Mouse (Mus musculus): ENCODE results near the gene Trub1. TPM values are rescaled to one million over a fixed set of nuclear protein-coding genes. Genes with fewer than 3 reads are reported as not detected.

The Trub1 gene
- polyA plus RNA-seq, 1 experiment from 2014 or later, result 8.0 TPM

GRCm38 (mm10) chr19:57498110-57498743 lies 45.5 kb downstream of the Trub1 start:
- Histone ChIP-seq H3K27ac (replicated peaks) (no peak overlapping the region), H3K4me1 (replicated peaks) (no peaks in the 10 kb centered on the region), H3K36me3 (replicated peaks) (no peaks in the 10 kb centered on the region), H3K4me2 (no peak overlapping the region), H3K4me3 (replicated peaks) (no peak overlapping the region), H3K27me3 (no peaks in the 10 kb centered on the region), H3K9me3 (replicated peaks) (no peaks in the 10 kb centered on the region), H3K9ac (no peak overlapping the region)
- ATAC-seq (ENCODE audit: insufficient read depth), result no peak
- WGBS (ENCODE audit: insufficient replicate concordance), result 67% methylated on average over 10 of the region's 10 CpGs

GRCm38 (mm10) chr19:57498884-57499410 lies 46.2 kb downstream of the Trub1 start:
- Histone ChIP-seq H3K36me3 (replicated peaks) (no peaks in the 10 kb centered on the region), H3K27me3 (no peaks in the 10 kb centered on the region), H3K27ac (replicated peaks) (no peak overlapping the region), H3K9ac (no peak overlapping the region), H3K4me2 (no peak overlapping the region), H3K4me1 (replicated peaks) (no peaks in the 10 kb centered on the region), H3K9me3 (replicated peaks) (no peaks in the 10 kb centered on the region), H3K4me3 (replicated peaks) (no peak overlapping the region)
- no peak for ATAC-seq (ENCODE audit: insufficient read depth)
- WGBS (ENCODE audit: insufficient replicate concordance), result 63% methylated on average over 6 of the region's 6 CpGs

GRCm38 (mm10) chr19:57500254-57500653 lies 47.5 kb downstream of the Trub1 start:
- Histone ChIP-seq H3K27me3 (no peaks in the 10 kb centered on the region), H3K4me1 (replicated peaks) (no peaks in the 10 kb centered on the region), H3K27ac (replicated peaks) (no peak overlapping the region), H3K4me2 (no peak overlapping the region), H3K9me3 (replicated peaks) (no peaks in the 10 kb centered on the region), H3K36me3 (replicated peaks) (no peaks in the 10 kb centered on the region), H3K9ac (no peak overlapping the region), H3K4me3 (replicated peaks) (no peak overlapping the region)
- no peak for ATAC-seq (ENCODE audit: insufficient read depth)
- WGBS (ENCODE audit: insufficient replicate concordance), result 70% methylated on average over 5 of the region's 5 CpGs

- ATAC-seq (ENCODE audit: insufficient read depth), result no peak
- no peaks in the 10 kb centered on the region for H3K9me3 ChIP-seq (replicated peaks)
- H3K4me2 ChIP-seq, result no peak overlapping the region
- H3K4me1 ChIP-seq (replicated peaks), result no peaks in the 10 kb centered on the region
- no peak overlapping the region for H3K9ac ChIP-seq
- no peak overlapping the region for H3K4me3 ChIP-seq (replicated peaks)
- WGBS (ENCODE audit: insufficient replicate concordance), result 58% methylated on average over 6 of the region's 6 CpGs
- no peaks in the 10 kb centered on the region for H3K36me3 ChIP-seq (replicated peaks)
- no peaks in the 10 kb centered on the region for H3K27me3 ChIP-seq
- H3K27ac ChIP-seq (replicated peaks), result no peak overlapping the region
These were observed 50.4 kb downstream of the Trub1 start for GRCm38 (mm10) chr19:57503144-57503543.

- Histone ChIP-seq H3K27me3 (no peaks in the 10 kb centered on the region), H3K27ac (replicated peaks) (no peak overlapping the region), H3K36me3 (replicated peaks) (no peaks in the 10 kb centered on the region), H3K4me2 (no peak overlapping the region), H3K9me3 (replicated peaks) (no peaks in the 10 kb centered on the region), H3K4me3 (replicated peaks) (no peak overlapping the region), H3K9ac (no peak overlapping the region), H3K4me1 (replicated peaks) (no peaks in the 10 kb centered on the region)
- 70% methylated on average over 25 of the region's 25 CpGs for WGBS (ENCODE audit: insufficient replicate concordance)
- ATAC-seq (ENCODE audit: insufficient read depth), result no peak
These were observed 52.6 kb downstream of the Trub1 start for GRCm38 (mm10) chr19:57505048-57505932.

GRCm38 (mm10) chr19:57506591-57506990 lies 53.9 kb downstream of the Trub1 start:
- 55% methylated on average over 5 of the region's 5 CpGs for WGBS (ENCODE audit: insufficient replicate concordance)
- no peaks in the 10 kb centered on the region for H3K4me1 ChIP-seq (replicated peaks)
- H3K4me3 ChIP-seq (replicated peaks), result no peak overlapping the region
- no peak overlapping the region for H3K27ac ChIP-seq (replicated peaks)
- no peaks in the 10 kb centered on the region for H3K27me3 ChIP-seq
- no peaks in the 10 kb centered on the region for H3K9me3 ChIP-seq (replicated peaks)
- H3K4me2 ChIP-seq, result no peak overlapping the region
- no peaks in the 10 kb centered on the region for H3K36me3 ChIP-seq (replicated peaks)
- H3K9ac ChIP-seq, result no peak overlapping the region
- ATAC-seq (ENCODE audit: insufficient read depth), result no peak

GRCm38 (mm10) chr19:57508261-57508788 lies 55.6 kb downstream of the Trub1 start:
- no peaks in the 10 kb centered on the region for H3K4me1 ChIP-seq (replicated peaks)
- no peaks in the 10 kb centered on the region for H3K9me3 ChIP-seq (replicated peaks)
- WGBS (ENCODE audit: insufficient replicate concordance), result 71% methylated on average over 11 of the region's 11 CpGs
- H3K36me3 ChIP-seq (replicated peaks), result no peaks in the 10 kb centered on the region
- H3K9ac ChIP-seq, result no peak overlapping the region
- ATAC-seq (ENCODE audit: insufficient read depth), result no peak
- no peaks in the 10 kb centered on the region for H3K27me3 ChIP-seq
- H3K27ac ChIP-seq (replicated peaks), result no peak overlapping the region
- H3K4me2 ChIP-seq, result no peak overlapping the region
- no peak overlapping the region for H3K4me3 ChIP-seq (replicated peaks)

- no peaks in the 10 kb centered on the region for H3K9me3 ChIP-seq (replicated peaks)
- 44% methylated on average over 14 of the region's 14 CpGs for WGBS (ENCODE audit: insufficient replicate concordance)
- no peaks in the 10 kb centered on the region for H3K27me3 ChIP-seq
- H3K36me3 ChIP-seq (replicated peaks), result no peaks in the 10 kb centered on the region
- ATAC-seq (ENCODE audit: insufficient read depth), result no peak
- no peak overlapping the region for H3K9ac ChIP-seq
- H3K4me3 ChIP-seq (replicated peaks), result no peak overlapping the region
- H3K4me1 ChIP-seq (replicated peaks), result no peaks in the 10 kb centered on the region
- no peak overlapping the region for H3K27ac ChIP-seq (replicated peaks)
- H3K4me2 ChIP-seq, result no peak overlapping the region
These were observed 57.1 kb downstream of the Trub1 start for GRCm38 (mm10) chr19:57509758-57510319.

- H3K4me3 ChIP-seq (replicated peaks), result no peak overlapping the region
- H3K27me3 ChIP-seq, result no peaks in the 10 kb centered on the region
- H3K9me3 ChIP-seq (replicated peaks), result no peaks in the 10 kb centered on the region
- H3K4me2 ChIP-seq, result no peak overlapping the region
- H3K27ac ChIP-seq (replicated peaks), result no peak overlapping the region
- H3K4me1 ChIP-seq (replicated peaks), result no peaks in the 10 kb centered on the region
- no peaks in the 10 kb centered on the region for H3K36me3 ChIP-seq (replicated peaks)
- ATAC-seq (ENCODE audit: insufficient read depth), result no peak
- WGBS (ENCODE audit: insufficient replicate concordance), result 76% methylated on average over 11 of the region's 11 CpGs
- H3K9ac ChIP-seq, result no peak overlapping the region
These were observed 58.1 kb downstream of the Trub1 start for GRCm38 (mm10) chr19:57510836-57511235.

- no peaks in the 10 kb centered on the region for H3K9me3 ChIP-seq (replicated peaks)
- H3K27ac ChIP-seq (replicated peaks), result no peak overlapping the region
- ATAC-seq (ENCODE audit: insufficient read depth), result no peak
- no peak overlapping the region for H3K4me2 ChIP-seq
- no peak overlapping the region for H3K9ac ChIP-seq
- H3K4me1 ChIP-seq (replicated peaks), result no peaks in the 10 kb centered on the region
- no peak overlapping the region for H3K4me3 ChIP-seq (replicated peaks)
- H3K27me3 ChIP-seq, result no peaks in the 10 kb centered on the region
- no peaks in the 10 kb centered on the region for H3K36me3 ChIP-seq (replicated peaks)
- WGBS (ENCODE audit: insufficient replicate concordance), result 69% methylated on average over 9 of the region's 9 CpGs
These were observed 60.4 kb downstream of the Trub1 start for GRCm38 (mm10) chr19:57513123-57513522.

GRCm38 (mm10) chr19:57521721-57522120 lies 69.0 kb downstream of the Trub1 start:
- Histone ChIP-seq H3K4me2 (no peak overlapping the region), H3K9ac (no peak overlapping the region), H3K4me1 (replicated peaks) (no peaks in the 10 kb centered on the region), H3K36me3 (replicated peaks) (no peaks in the 10 kb centered on the region), H3K4me3 (replicated peaks) (no peak overlapping the region), H3K27me3 (no peaks in the 10 kb centered on the region), H3K9me3 (replicated peaks) (no peaks in the 10 kb centered on the region), H3K27ac (replicated peaks) (no peak overlapping the region)
- no peak for ATAC-seq (ENCODE audit: insufficient read depth)
